ENCODE assay signal across 8 mouse cellular contexts in the genomic region with DNA sequence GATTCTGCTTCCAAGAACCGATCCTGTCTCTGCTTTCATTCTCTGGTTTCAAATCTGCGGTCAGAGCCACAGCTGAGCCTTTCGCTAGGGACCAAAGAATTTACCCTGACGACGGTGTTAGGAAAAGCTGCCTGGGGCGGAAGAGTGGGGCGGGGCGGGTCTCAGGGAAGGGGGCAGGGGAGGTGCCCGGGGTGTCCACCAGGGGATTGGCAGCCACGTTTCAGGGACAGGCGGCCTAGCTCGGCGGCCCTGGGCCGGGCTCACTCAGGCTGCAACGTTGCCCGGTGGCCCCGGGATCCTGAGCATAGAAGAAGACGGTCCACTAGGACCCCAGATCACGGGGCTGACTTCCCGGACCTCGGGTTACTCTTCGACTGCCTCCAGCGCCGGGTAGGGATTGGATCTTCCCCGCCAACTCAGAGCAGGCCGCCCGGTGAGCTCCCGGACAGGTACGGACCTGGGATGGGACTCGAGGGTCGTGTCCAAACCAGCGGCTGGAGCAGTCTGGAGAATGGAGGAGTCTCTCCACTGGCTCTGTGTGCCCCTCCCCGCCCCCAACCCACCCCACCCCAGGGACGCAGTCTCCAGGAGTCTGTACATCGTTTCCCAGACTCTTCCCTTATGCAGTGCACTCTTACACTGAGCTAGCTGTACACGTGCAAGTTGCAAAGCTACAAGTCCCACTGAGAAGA. TPM values are rescaled to one million over a fixed set of nuclear protein-coding genes. Genes with fewer than 3 reads are reported as not detected.
DNase-seq lines count a peak whose midpoint lies in the region; ATAC-seq lines count a peak whose summit lies in the region.

A gene (plus strand): TSS at position 215 of the 692 bp plus-strand sequence.

- peak within 1 kb of the TSS; percentile 52 for H3K4me3 ChIP-seq in embryonic facial prominence, embryonic 14.5 days (ENCODE audit: low read depth, low read length)
- peak within 1 kb of the TSS; percentile 63 to 64 for H3K4me3 ChIP-seq in heart, embryonic 14.5 days (ENCODE audit: control insufficient read depth in 1 of 2, insufficient read depth in 1 of 2, low read depth in 1 of 2, low read length in 2 of 2)

- no peaks in the 10 kb centered on the region for H3K9me3 ChIP-seq in embryonic facial prominence, embryonic 14.5 days (ENCODE audit: control insufficient read depth, low read length)
- no peaks in the 10 kb centered on the region for H3K9me3 ChIP-seq in heart, embryonic 14.5 days (ENCODE audit: control insufficient read depth, low read length)

- peak; percentile 69 for ATAC-seq in CD4-positive, CD25-positive, alpha-beta regulatory T cell, adult 4 months
- peak; percentile 81 for ATAC-seq in embryonic facial prominence, embryonic 14.5 days (ENCODE audit: low read depth)
- peak; percentile 62; the same call in 1 of the 2 replicates for ATAC-seq in heart, embryonic 14.5 days (ENCODE audit: insufficient number of reproducible peaks, insufficient read depth, low FRiP score, low read depth)
- ATAC-seq in megakaryocyte-erythroid progenitor cell, adult 5-6 weeks (replicated peaks; ENCODE audit: low FRiP score, low TSS enrichment, poor library complexity, severe bottlenecking), result peak; percentile 50

- no peaks in the 10 kb centered on the region for H3K27me3 ChIP-seq in embryonic facial prominence, embryonic 14.5 days (replicated peaks; ENCODE audit: control insufficient read depth, insufficient read depth, low read length)
- no peaks in the 10 kb centered on the region for H3K27me3 ChIP-seq in heart, embryonic 14.5 days (ENCODE audit: control insufficient read depth, insufficient read depth, low read length)
- H3K27me3 ChIP-seq in splenic B cell, adult 2 months (ENCODE audit: control insufficient read depth, insufficient read depth, low read length, poor library complexity, severe bottlenecking), result no peaks in the 10 kb centered on the region

- H3K9ac ChIP-seq in embryonic facial prominence, embryonic 14.5 days (ENCODE audit: low read depth, low read length), result peak within 1 kb of the TSS; percentile 75
- peak within 1 kb of the TSS; percentile 82 for H3K9ac ChIP-seq in heart, embryonic 14.5 days (ENCODE audit: low read length)

- peak within 1 kb of the TSS; percentile 78 for H3K27ac ChIP-seq in embryonic facial prominence, embryonic 14.5 days (replicated peaks; ENCODE audit: low read depth, low read length)
- H3K27ac ChIP-seq in heart, embryonic 14.5 days (replicated peaks in 1 of 2; ENCODE audit: control insufficient read depth in 1 of 2, insufficient read depth in 1 of 2, low read depth in 2 of 2, low read length in 2 of 2), result peak within 1 kb of the TSS in 1 of 2 experiments; percentile 39; a peak in 2 of 4 replicates

- H3K36me3 ChIP-seq in embryonic facial prominence, embryonic 14.5 days (ENCODE audit: control insufficient read depth, insufficient read depth, low read length), result no peaks in the 10 kb centered on the region
- H3K36me3 ChIP-seq in heart, embryonic 14.5 days (ENCODE audit: control insufficient read depth, insufficient read depth, low read length), result no peaks in the 10 kb centered on the region
- no peaks in the 10 kb centered on the region for H3K36me3 ChIP-seq in splenic B cell, adult 2 months (ENCODE audit: control insufficient read depth, insufficient read depth, low read length, poor library complexity, severe bottlenecking)

- H3K4me1 ChIP-seq in embryonic facial prominence, embryonic 14.5 days (ENCODE audit: control insufficient read depth, insufficient read depth, low read length), result peaks cover 5% of the 10 kb centered on the region
- peaks cover 16 to 24% of the 10 kb centered on the region in 2 experiments for H3K4me1 ChIP-seq in heart, embryonic 14.5 days (ENCODE audit: control insufficient read depth in 2 of 2, insufficient read depth in 2 of 2, low read length in 2 of 2)

- peak; percentile 79 for DNase-seq in adrenal gland, postnatal 10 days
- DNase-seq in embryonic facial prominence, embryonic 14.5 days (ENCODE audit: low spot score), result peak; percentile 90
- DNase-seq in kidney, postnatal 36 days, result peak; percentile 47 to 73
- DNase-seq in splenic B cell, adult 2 months (ENCODE audit: low read depth, low spot score), result peak; percentile 35
- no peak for DNase-seq in right cerebral cortex, postnatal 36 days (ENCODE audit: low spot score in 2 of 2)

- H3K4me2 ChIP-seq in embryonic facial prominence, embryonic 14.5 days (ENCODE audit: low read depth, low read length), result peak within 1 kb of the TSS; percentile 75
- peak within 1 kb of the TSS; percentile 86 for H3K4me2 ChIP-seq in heart, embryonic 14.5 days (ENCODE audit: low read length)

- 2% methylated on average over 21 of the region's 36 CpGs for WGBS in embryonic facial prominence, embryonic 14.5 days
- 2% methylated on average over 36 of the region's 36 CpGs for WGBS in heart, embryonic 14.5 days

RNA-seq across cellular contexts. Expression of the gene that starts here (rescaled TPM):
- polyA plus RNA-seq in CD4-positive, CD25-positive, alpha-beta regulatory T cell, adult 4 months (2017; shearing (Covaris generic)), result 10 to 100 TPM in 1 of 2 experiments, 1 to 10 TPM in 1; 9.8 to 15.6 TPM
- 1 to 10 TPM; 3.7 to 6.0 TPM for total RNA-seq in adrenal gland, postnatal 10 days (2021)
- polyA plus RNA-seq in embryonic facial prominence, embryonic 14.5 days (2014; fragmentation: Nextera tagmentation; extraction: Ambion mirVana), result 27.8 and 29.0 TPM in 2 replicates
- 8.0 and 8.6 TPM in 2 replicates for polyA plus RNA-seq in heart, embryonic 14.5 days (2014; fragmentation: Nextera tagmentation; extraction: Ambion mirVana)
- total RNA-seq in megakaryocyte-erythroid progenitor cell, adult 5-6 weeks (2014; fragmentation: Nextera tagmentation), result 1.6 TPM in 1 of 2 replicates, not detected in the other
- 0.34 and 1.2 TPM in 2 replicates for total RNA-seq in megakaryocyte-erythroid progenitor cell, adult 5-6 weeks (2017)

Comparison
In these comparisons a context has a peak if more than half of its experiments do, and no peak if none do; other contexts are left out.
1. DNase-seq: peak in adrenal gland, postnatal 10 days (single experiment), embryonic facial prominence, embryonic 14.5 days (single experiment), kidney, postnatal 36 days (2 of 2) and splenic B cell, adult 2 months (single experiment); none in right cerebral cortex, postnatal 36 days (0 of 2).
2. Peak in every context shown above with its lines, with median percentiles within 50 percentile points of each other: ATAC-seq.